Mouse (Mus musculus) cerebellum, adult 2 months (tissue): ENCODE measurements around the gene Cars2. TPM values are rescaled to one million over a fixed set of nuclear protein-coding genes. Genes with fewer than 3 reads are reported as not detected.

Experiments
- DNase-seq, 2 experiments: peaks; one replicate each; pipeline ENCODE4 v3.0.0; 2021
- H3K27ac ChIP-seq: fragments of 200-500 bp; 2 replicates; pipeline ENCODE4 v1.5.1; 2012; ENCODE audit warnings: low read length, control low read depth, inconsistent platforms; ENCODE audit not compliant: insufficient read depth
- H3K27me3 ChIP-seq: fragments of 200-500 bp; 2 replicates; pipeline ENCODE4 v1.6.1; 2012; ENCODE audit warnings: inconsistent platforms, mild to moderate bottlenecking, low read length, moderate library complexity; ENCODE audit not compliant: control insufficient read depth, insufficient read depth
- H3K4me1 ChIP-seq: fragments of 200-500 bp; 2 replicates; pipeline ENCODE4 v1.6.1; 2011; ENCODE audit warnings: low read length; ENCODE audit not compliant: control insufficient read depth, insufficient read depth
- H3K4me3 ChIP-seq: fragments of 200-500 bp; replicated peaks from 2 replicates; pipeline ENCODE3; 2011; ENCODE audit warnings: mild to moderate bottlenecking, low read depth, low read length, control low read depth; ENCODE audit not compliant: insufficient read depth
- CTCF ChIP-seq: fragments of 200-500 bp; IDR thresholded peaks from 2 replicates; pipeline ENCODE4 v1.5.1; 2011; ENCODE audit warnings: low read depth, mild to moderate bottlenecking, control low read depth, low read length, moderate library complexity, borderline replicate concordance; ENCODE audit not compliant: insufficient read depth
- POLR2A ChIP-seq: fragments of 200-500 bp; IDR thresholded peaks from 2 replicates; pipeline ENCODE4 v1.6.1; 2011; ENCODE audit warnings: low read length, control low read depth, borderline replicate concordance; ENCODE audit not compliant: insufficient read depth
- WGBS: fragments of 180-500 bp; shearing (Covaris S2); methylation state at CpG from one replicate; pipeline ENCODE4 v1.1.7; 2018; 5-methylcytosine and 5-hydroxymethylcytosine counted together
- polyA plus RNA-seq: library from polyadenylated mRNA; depleted of rRNA; stranded (reverse); fragments of >200 nt; gene quantifications from 2 replicates; pipeline ENCODE4 v1.2.3, GENCODE M21; 2012

Cars2 gene
- polyA plus RNA-seq, 1 experiment = 27.4 TPM

GRCm38 (mm10) chr8:11513247-11513646, 37.3 kb downstream of the Cars2 start:
- Histone ChIP-seq H3K27ac (no peak overlapping the region), H3K4me3 (no peak overlapping the region), H3K27me3 (no peaks in the 10 kb centered on the region), H3K4me1 (no peaks in the 10 kb centered on the region)
- no peak for TF ChIP-seq POLR2A
- no peak for TF ChIP-seq CTCF
- no peak for DNase-seq
- WGBS = 87% methylated on average over 5 of the region's 5 CpGs

- no peaks in the 10 kb centered on the region for H3K27me3 ChIP-seq
- H3K4me1 ChIP-seq = no peaks in the 10 kb centered on the region
- H3K4me3 ChIP-seq = no peak overlapping the region
- WGBS = 90% methylated on average over 9 of the region's 9 CpGs
- TF ChIP-seq CTCF = no peak
- no peak for TF ChIP-seq POLR2A
- no peak overlapping the region for H3K27ac ChIP-seq
- DNase-seq = no peak
These were observed 37.9 kb downstream of the Cars2 start for GRCm38 (mm10) chr8:11512711-11513110.

GRCm38 (mm10) chr8:11510971-11511370, 39.6 kb downstream of the Cars2 start:
- DNase-seq = no peak
- TF ChIP-seq CTCF (no peak), POLR2A (no peak)
- Histone ChIP-seq H3K27ac (no peak overlapping the region), H3K4me1 (no peaks in the 10 kb centered on the region), H3K4me3 (no peak overlapping the region), H3K27me3 (no peaks in the 10 kb centered on the region)
- WGBS = 55% methylated on average over 5 of the region's 5 CpGs

GRCm38 (mm10) chr8:11508880-11509279, 41.7 kb downstream of the Cars2 start:
- WGBS = 84% methylated on average over 10 of the region's 10 CpGs

GRCm38 (mm10) chr8:11506802-11507201, 43.8 kb downstream of the Cars2 start:
- whole genome bisulfite sequencing = 71% methylated on average over 6 of the region's 6 CpGs
- DNase-seq = peak in 1 of 2 experiments; percentile 34

More at GRCm38 (mm10) chr8:11508880-11509279, 41.7 kb downstream of the Cars2 start:
- no peak for DNase-seq
- TF ChIP-seq CTCF = no peak
- Histone ChIP-seq H3K27me3 (no peaks in the 10 kb centered on the region), H3K4me1 (no peaks in the 10 kb centered on the region), H3K27ac (no peak overlapping the region), H3K4me3 (no peak overlapping the region)

GRCm38 (mm10) chr8:11506074-11506473, 44.5 kb downstream of the Cars2 start:
- TF ChIP-seq POLR2A (no peak), CTCF (no peak)

More at GRCm38 (mm10) chr8:11506802-11507201, 43.8 kb downstream of the Cars2 start:
- TF ChIP-seq POLR2A = no peak
- peak; percentile 60; the same call in 1 of the 2 replicates for TF ChIP-seq CTCF
- no peak overlapping the region for H3K27ac ChIP-seq
- H3K27me3 ChIP-seq = no peaks in the 10 kb centered on the region
- H3K4me3 ChIP-seq = no peak overlapping the region
- no peaks in the 10 kb centered on the region for H3K4me1 ChIP-seq

GRCm38 (mm10) chr8:11503476-11504232, 46.9 kb downstream of the Cars2 start:
- Histone ChIP-seq H3K4me3 (no peak overlapping the region), H3K4me1 (0 out of 2 replicates have a peak, but pooled peaks cover 2% of the 10 kb centered on the region), H3K27me3 (no peaks in the 10 kb centered on the region), H3K27ac (no peak overlapping the region)
- TF ChIP-seq POLR2A (no peak), CTCF (no peak)
- no peak for DNase-seq
- WGBS = 78% methylated on average over 13 of the region's 13 CpGs

More at GRCm38 (mm10) chr8:11506074-11506473, 44.5 kb downstream of the Cars2 start:
- no peak for DNase-seq
- 76% methylated on average over 14 of the region's 14 CpGs for WGBS
- Histone ChIP-seq H3K4me3 (no peak overlapping the region), H3K27me3 (no peaks in the 10 kb centered on the region), H3K27ac (no peak overlapping the region), H3K4me1 (no peaks in the 10 kb centered on the region)
